Mouse (Mus musculus) C2C12 (cell line): Measurements from ENCODE around the gene Pacsin3. TPM values are rescaled to one million over a fixed set of nuclear protein-coding genes. Genes with fewer than 3 reads are reported as not detected.
"Not testable (repeated sequence)": the region's sequence is repeated elsewhere in the genome, so short reads cannot be mapped to it uniquely, and the experiment has no call there.

Source experiments
- H3K27me3 ChIP-seq: one replicate; pipeline ENCODE4 v1.6.1; 2011; ENCODE audit not compliant: control insufficient read depth, insufficient read depth, insufficient read length
- H3K36me3 ChIP-seq: one replicate; pipeline ENCODE4 v1.6.1; 2011; ENCODE audit not compliant: control insufficient read depth, insufficient read depth
- H3K4me3 ChIP-seq: one replicate; pipeline ENCODE4 v1.5.1; 2011; ENCODE audit warnings: mild to moderate bottlenecking, control low read depth; ENCODE audit not compliant: poor library complexity, insufficient read depth, severe bottlenecking
- H3K79me2 ChIP-seq: one replicate; pipeline ENCODE4 v1.6.1; 2011; ENCODE audit not compliant: control insufficient read depth, insufficient read depth
- H3K79me3 ChIP-seq: one replicate; pipeline ENCODE4 v1.6.1; 2011; ENCODE audit warnings: low read depth, control low read depth
- H3ac ChIP-seq: one replicate; pipeline ENCODE3; 2011; ENCODE audit warnings: low read depth; ENCODE audit not compliant: control insufficient read depth, insufficient read length
- CEBPB ChIP-seq: IDR thresholded peaks from one replicate; pipeline ENCODE4 v1.6.1; 2011; ENCODE audit warnings: low read depth, mild to moderate bottlenecking, control low read depth, moderate library complexity
- CTCF ChIP-seq: IDR thresholded peaks from one replicate; pipeline ENCODE4 v1.5.1; 2011; ENCODE audit not compliant: control insufficient read depth, insufficient read depth, insufficient read length
- FOSL1 ChIP-seq: IDR thresholded peaks from one replicate; pipeline ENCODE4 v1.8.0; 2011; ENCODE audit warnings: mild to moderate bottlenecking, low read length; ENCODE audit not compliant: poor library complexity, insufficient read depth, severe bottlenecking
- MAX ChIP-seq: IDR thresholded peaks from one replicate; pipeline ENCODE4 v1.6.1; 2011; ENCODE audit warnings: mild to moderate bottlenecking, control low read depth
- MYOD1 ChIP-seq: IDR thresholded peaks from one replicate; pipeline ENCODE4 v1.6.1; 2011; ENCODE audit warnings: low read depth; ENCODE audit not compliant: control insufficient read depth, insufficient read length
- MYOG ChIP-seq: IDR thresholded peaks from one replicate; pipeline ENCODE4 v1.6.1; 2011; ENCODE audit not compliant: control insufficient read depth, insufficient read length; ENCODE audit errors: extremely low read depth
- USF1 ChIP-seq: IDR thresholded peaks from one replicate; pipeline ENCODE4 v1.6.1; 2011; ENCODE audit warnings: low read depth, mild to moderate bottlenecking, control low read depth, moderate library complexity
- polyA plus RNA-seq: library from polyadenylated mRNA; unstranded; fragments of >200 nt; fragmentation: generic; extraction: Trizol; gene quantifications from one replicate; pipeline ENCODE4 v1.2.1, GENCODE M21; 2012; ENCODE audit warnings: missing spikeins

Pacsin3 gene
- polyA plus RNA-seq, 1 experiment, result 19.0 TPM

DNA sequence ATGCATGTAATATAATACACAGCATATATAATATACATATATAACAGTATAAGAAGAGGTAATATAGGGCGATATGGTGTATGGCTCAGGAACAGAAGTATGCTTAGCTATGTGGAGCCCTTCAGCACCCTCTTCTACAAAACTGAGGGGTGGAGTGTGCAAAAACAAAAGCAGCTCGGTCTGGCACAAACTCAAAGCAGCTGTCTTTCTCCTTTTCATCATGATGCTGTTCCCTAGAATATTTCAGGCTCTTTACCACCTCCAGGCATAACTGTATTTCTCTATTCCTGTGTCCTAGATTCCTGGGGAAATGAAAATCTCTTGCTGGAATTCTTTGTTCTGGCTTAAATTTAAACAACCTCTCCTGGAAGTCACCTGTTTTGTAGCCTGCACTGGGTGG is 26.0 kb upstream of the Pacsin3 start:
- Histone ChIP-seq H3K79me2 (no peaks in the 10 kb centered on the region), H3ac (no peak overlapping the region), H3K79me3 (no peaks in the 10 kb centered on the region), H3K27me3 (no peaks in the 10 kb centered on the region), H3K36me3 (no peaks in the 10 kb centered on the region), H3K4me3 (no peak overlapping the region)
- TF ChIP-seq CEBPB, result no peak
- TF ChIP-seq FOSL1, result no peak
- TF ChIP-seq MAX, result no peak
- TF ChIP-seq MYOD1, result no peak
- no peak for TF ChIP-seq MYOG
- TF ChIP-seq USF1, result no peak
- no peak for TF ChIP-seq CTCF

DNA sequence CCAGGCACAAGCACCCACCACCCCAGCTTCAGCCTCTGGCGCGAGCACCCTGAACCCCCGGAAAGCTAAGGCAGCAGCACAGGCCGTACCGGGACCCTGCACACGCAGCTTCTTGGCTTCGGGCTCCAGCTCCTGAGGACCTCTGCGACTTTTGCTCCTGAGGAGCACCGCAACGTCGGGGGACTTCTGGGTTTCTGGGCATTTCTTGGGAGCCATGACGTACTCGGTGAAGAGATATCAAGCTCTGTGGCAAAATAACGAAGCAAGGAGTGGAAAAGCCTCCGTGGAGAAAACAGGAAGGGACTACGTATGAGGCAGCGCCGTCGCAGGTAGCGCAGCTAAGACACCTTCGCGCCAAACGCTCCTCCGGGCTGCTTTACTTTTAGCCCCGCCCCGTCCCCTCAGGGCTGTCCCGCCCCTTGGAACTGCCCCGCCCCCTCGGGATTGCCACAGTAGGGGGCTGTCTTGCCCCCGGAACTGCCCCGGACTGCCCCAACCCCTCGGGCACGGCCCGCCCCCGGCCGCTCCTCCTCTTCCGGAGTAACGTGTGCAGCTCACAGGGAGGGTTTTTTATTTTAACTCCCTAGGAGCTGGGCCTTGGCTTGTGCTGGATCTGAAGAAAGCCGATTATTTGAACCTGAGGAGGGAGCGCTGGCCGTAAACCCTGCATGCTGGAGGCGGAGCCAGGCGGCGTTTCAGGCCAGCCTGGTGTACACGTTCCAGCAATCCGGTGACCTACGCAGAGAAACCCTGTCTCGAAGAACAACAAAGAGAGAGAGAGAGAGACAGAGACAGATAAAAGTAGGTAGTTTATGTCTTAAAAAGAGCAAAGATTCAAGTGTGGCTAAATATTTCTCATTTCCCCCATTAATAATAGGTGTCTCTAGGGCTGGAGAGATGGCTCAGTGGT is 18.9 kb upstream of the Pacsin3 start, which contains the start of gene Ddb2:
TSS of gene Ddb2 (minus strand) at position 382 of the 910 bp plus-strand sequence.
- TF ChIP-seq MAX (peak; percentile 12), USF1 (no peak), MYOD1 (no peak)
- Histone ChIP-seq H3K36me3 (no peaks in the 10 kb centered on the region), H3ac (peak within 1 kb of the TSS; percentile 88), H3K4me3 (peak within 1 kb of the TSS; percentile 55), H3K79me3 (no peaks in the 10 kb centered on the region), H3K27me3 (no peaks in the 10 kb centered on the region), H3K79me2 (no peaks in the 10 kb centered on the region)

DNA sequence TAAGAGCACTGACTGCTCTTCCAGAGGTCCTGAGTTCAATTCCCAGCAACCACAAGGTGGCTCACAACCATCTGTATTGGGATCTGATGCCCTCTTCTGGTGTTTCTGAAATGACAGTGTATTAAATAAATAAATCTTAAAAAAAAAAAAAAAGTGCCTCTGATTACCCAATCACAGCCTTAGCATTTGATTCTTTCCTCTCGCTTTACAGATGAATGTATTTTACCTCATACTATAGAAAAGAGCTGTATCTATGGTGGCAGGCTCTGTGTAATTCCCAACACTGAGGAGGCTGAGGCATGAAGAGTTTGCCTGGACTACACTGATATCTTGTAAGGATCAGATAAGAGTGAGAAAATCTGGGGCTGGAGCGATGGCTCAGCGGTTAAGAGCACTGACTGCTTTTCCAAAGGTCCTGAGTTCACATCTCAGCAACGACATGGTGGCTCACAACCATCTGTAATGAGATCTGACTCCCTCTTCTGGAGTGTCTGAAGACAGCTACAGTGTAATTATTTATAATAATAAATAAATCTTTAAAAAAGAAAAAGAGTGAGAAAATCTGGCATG is 18.2 kb upstream of the Pacsin3 start:
- not testable (repeated sequence) for H3K27me3 ChIP-seq, H3K79me2 ChIP-seq, H3K36me3 ChIP-seq, H3K79me3 ChIP-seq, H3ac ChIP-seq
- peak overlapping the region; percentile 55 for H3K4me3 ChIP-seq
- TF ChIP-seq CEBPB, result peak; percentile 84

DNA sequence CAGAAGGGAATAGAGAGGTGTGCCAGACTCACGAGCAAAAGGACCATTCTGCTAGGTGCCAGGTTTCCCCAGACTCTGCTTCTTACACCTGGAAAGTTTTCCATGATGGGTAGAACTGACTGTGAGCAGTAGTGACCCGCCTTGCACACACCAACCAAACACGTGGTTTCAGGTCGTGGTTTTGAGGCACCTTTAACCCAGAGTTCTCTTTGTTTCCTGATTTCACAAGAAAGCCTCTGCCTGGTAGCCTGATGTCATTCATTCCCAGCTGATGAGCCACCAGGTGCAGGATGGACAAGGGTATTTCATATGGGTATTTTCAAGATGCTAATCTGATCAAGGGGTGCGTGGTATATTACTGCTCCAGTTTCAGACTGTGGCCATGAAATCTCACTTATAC is 13.2 kb upstream of the Pacsin3 start:
- Histone ChIP-seq H3K79me3 (no peaks in the 10 kb centered on the region), H3K36me3 (no peaks in the 10 kb centered on the region), H3ac (no peak overlapping the region), H3K79me2 (no peaks in the 10 kb centered on the region), H3K27me3 (no peaks in the 10 kb centered on the region), H3K4me3 (no peak overlapping the region)
- no peak for TF ChIP-seq MYOD1
- TF ChIP-seq CTCF, result no peak
- TF ChIP-seq FOSL1, result no peak
- TF ChIP-seq MYOG, result no peak
- TF ChIP-seq CEBPB, result no peak
- no peak for TF ChIP-seq USF1

DNA sequence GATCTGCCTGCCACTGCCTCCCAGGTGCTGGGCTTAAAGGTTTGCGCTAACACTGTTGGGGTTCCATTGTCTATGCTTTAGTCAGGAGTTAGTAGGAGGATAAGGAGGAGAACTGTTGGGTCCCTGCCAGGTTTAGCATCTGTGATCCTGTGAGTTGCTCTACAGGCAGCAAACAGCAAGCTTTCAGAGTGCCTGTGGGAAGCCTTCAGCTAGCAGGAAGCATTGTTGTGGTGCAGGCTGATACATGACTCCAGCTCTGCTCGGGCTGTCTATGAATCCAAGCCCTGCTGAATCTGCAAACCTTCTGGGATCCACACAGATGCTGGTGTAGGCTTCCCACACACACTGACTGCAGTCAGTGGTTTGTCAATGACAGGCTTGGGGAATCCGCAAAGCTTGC is 12.3 kb upstream of the Pacsin3 start:
- no peak overlapping the region for H3K4me3 ChIP-seq
- H3K36me3 ChIP-seq, result no peaks in the 10 kb centered on the region
- no peak for TF ChIP-seq FOSL1
- no peaks in the 10 kb centered on the region for H3K79me3 ChIP-seq
- H3K79me2 ChIP-seq, result no peaks in the 10 kb centered on the region
- H3ac ChIP-seq, result no peak overlapping the region
- no peaks in the 10 kb centered on the region for H3K27me3 ChIP-seq

DNA sequence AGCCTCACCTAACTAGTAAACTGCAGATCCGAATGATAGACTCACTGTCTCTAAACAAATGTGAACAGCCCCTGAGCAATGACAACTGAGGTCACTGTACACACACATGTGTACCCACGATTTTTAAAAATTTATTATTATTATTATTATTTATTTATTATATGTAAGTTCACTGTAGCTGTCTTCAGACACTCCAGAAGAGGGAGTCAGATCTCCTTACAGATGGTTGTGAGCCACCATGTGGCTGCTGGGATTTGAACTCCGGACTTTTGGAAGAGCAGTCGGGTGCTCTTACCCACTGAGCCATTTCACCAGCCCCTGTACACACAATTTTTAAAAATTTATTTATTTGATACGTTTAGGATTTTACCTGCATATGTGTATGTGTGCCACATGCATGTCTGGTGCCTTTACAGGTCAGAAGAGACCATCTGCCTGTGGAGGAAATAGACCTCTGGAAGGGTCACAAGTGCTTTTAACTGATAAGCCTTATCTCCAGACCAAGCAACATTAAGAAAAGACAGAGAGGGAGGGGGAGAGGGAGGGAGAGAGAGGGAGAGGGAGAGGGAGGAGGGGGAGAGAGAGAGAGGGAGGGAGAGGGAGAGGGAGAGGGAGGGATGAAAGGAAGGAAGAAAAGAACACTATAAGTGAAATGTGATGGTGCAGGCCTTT is 11.1 kb upstream of the Pacsin3 start:
- H3K27me3 ChIP-seq, result no peaks in the 10 kb centered on the region
- no peak overlapping the region for H3K4me3 ChIP-seq
- no peaks in the 10 kb centered on the region for H3K36me3 ChIP-seq
- no peaks in the 10 kb centered on the region for H3K79me2 ChIP-seq
- no peaks in the 10 kb centered on the region for H3K79me3 ChIP-seq
- TF ChIP-seq MYOG, result no peak
- TF ChIP-seq CTCF, result no peak
- no peak for TF ChIP-seq MYOD1
- TF ChIP-seq CEBPB, result no peak
- TF ChIP-seq MAX, result no peak
- TF ChIP-seq FOSL1, result no peak
- TF ChIP-seq USF1, result no peak
- no peak overlapping the region for H3ac ChIP-seq
